Mouse (Mus musculus): Measurements from ENCODE around the gene Hfe2. TPM values are rescaled to one million over a fixed set of nuclear protein-coding genes. Genes with fewer than 3 reads are reported as not detected.
"Not testable (repeated sequence)": the region's sequence is repeated elsewhere in the genome, so short reads cannot be mapped to it uniquely, and the experiment has no call there.

Hfe2 gene
- total RNA-seq, 2 experiments from 2014 or later = 266 to 290 TPM

- DNase-seq (ENCODE audit: low spot score) = no peak
- intact Hi-C loops (cut with DNase I) = no loop called here
Measured at GRCm38 (mm10) chr3:96495490-96496210, 29.3 kb upstream of the Hfe2 start.

- no peak for DNase-seq (ENCODE audit: low spot score)
- intact Hi-C loops (cut with DNase I) = no loop called here
Measured at GRCm38 (mm10) chr3:96496216-96496615, 28.8 kb upstream of the Hfe2 start.

GRCm38 (mm10) chr3:96496620-96497275 lies 28.2 kb upstream of the Hfe2 start:
- intact Hi-C loops (cut with DNase I); DNase-seq (ENCODE audit: low spot score): not testable (repeated sequence)

- intact Hi-C loops (cut with DNase I) = no loop called here
- peak; percentile 28 for DNase-seq (ENCODE audit: low spot score)
Measured at GRCm38 (mm10) chr3:96497451-96498028, 27.4 kb upstream of the Hfe2 start.

GRCm38 (mm10) chr3:96498476-96499245 lies 26.3 kb upstream of the Hfe2 start:
- intact Hi-C loops (cut with DNase I) = no loop called here
- no peak for DNase-seq (ENCODE audit: low spot score)

- intact Hi-C loops (cut with DNase I) = loop anchor here (5.0 to 10.0 kb wide), 2 partner anchors 85 to 222 kb away; no protein-coding TSS in a partner anchor
- DNase-seq (ENCODE audit: low spot score) = peak; percentile 42
Measured at GRCm38 (mm10) chr3:96499481-96500288, 25.3 kb upstream of the Hfe2 start.

GRCm38 (mm10) chr3:96500289-96500621 lies 24.7 kb upstream of the Hfe2 start:
- intact Hi-C loops (cut with DNase I) = loop anchor here (5.0 to 10.0 kb wide), 2 partner anchors 85 to 223 kb away; no protein-coding TSS in a partner anchor
- peak; percentile 86 for DNase-seq (ENCODE audit: low spot score)

- DNase-seq (ENCODE audit: low spot score) = peak; percentile 53
- intact Hi-C loops (cut with DNase I) = loop anchor here (5.0 to 10.0 kb wide), 2 partner anchors 84 to 223 kb away; no protein-coding TSS in a partner anchor
Measured at GRCm38 (mm10) chr3:96500691-96501265, 24.2 kb upstream of the Hfe2 start.

GRCm38 (mm10) chr3:96501391-96502115 lies 23.4 kb upstream of the Hfe2 start:
- peak; percentile 67 for DNase-seq (ENCODE audit: low spot score)
- intact Hi-C loops (cut with DNase I) = loop anchor here (5.0 to 10.0 kb wide), 2 partner anchors 83 to 224 kb away; no protein-coding TSS in a partner anchor

GRCm38 (mm10) chr3:96502181-96503082 lies 22.5 kb upstream of the Hfe2 start:
- intact Hi-C loops (cut with DNase I) = loop anchor here (5.0 to 10.0 kb wide), 2 partner anchors 82 to 225 kb away; no protein-coding TSS in a partner anchor

GRCm38 (mm10) chr3:96503083-96503450 lies 21.9 kb upstream of the Hfe2 start:
- peak; percentile 46 for DNase-seq (ENCODE audit: low spot score)
- intact Hi-C loops (cut with DNase I) = loop anchor here (5.0 to 10.0 kb wide), 2 partner anchors 82 to 226 kb away; no protein-coding TSS in a partner anchor

More at GRCm38 (mm10) chr3:96502181-96503082, 22.5 kb upstream of the Hfe2 start:
- no peak for DNase-seq (ENCODE audit: low spot score)

- DNase-seq (ENCODE audit: low spot score) = no peak
- intact Hi-C loops (cut with DNase I) = loop anchor here (5.0 to 10.0 kb wide), 2 partner anchors 81 to 227 kb away; no protein-coding TSS in a partner anchor
Measured at GRCm38 (mm10) chr3:96503946-96504345, 21.0 kb upstream of the Hfe2 start.

GRCm38 (mm10) chr3:96504931-96505330 lies 20.0 kb upstream of the Hfe2 start:
- intact Hi-C loops (cut with DNase I) = loop anchor here (5.0 to 10.0 kb wide), 2 partner anchors 80 to 228 kb away; no protein-coding TSS in a partner anchor
- DNase-seq (ENCODE audit: low spot score) = no peak

GRCm38 (mm10) chr3:96506396-96507047 lies 18.4 kb upstream of the Hfe2 start:
- DNase-seq (ENCODE audit: low spot score) = no peak
- intact Hi-C loops (cut with DNase I) = loop anchor here (10.0 kb wide), 1 partner anchor 78 kb away; no protein-coding TSS in a partner anchor

GRCm38 (mm10) chr3:96507966-96508365 lies 17.0 kb upstream of the Hfe2 start:
- intact Hi-C loops (cut with DNase I) = loop anchor here (10.0 kb wide), 1 partner anchor 77 kb away; no protein-coding TSS in a partner anchor
- DNase-seq (ENCODE audit: low spot score) = not testable (repeated sequence)

- intact Hi-C loops (cut with DNase I) = no loop called here
Measured at GRCm38 (mm10) chr3:96520171-96520570, 4.8 kb upstream of the Hfe2 start.

More at GRCm38 (mm10) chr3:96520171-96520570, 4.8 kb upstream of the Hfe2 start:
- no peak for DNase-seq (ENCODE audit: low spot score)

All from heart, postnatal 25 days (tissue).